Mouse (Mus musculus) CD4-positive, CD25-positive, alpha-beta regulatory T cell, adult 2 months (primary cell): Measurements from ENCODE around the gene Pbx3.

ENCODE experiments used
- DNase-seq: peaks from one replicate; pipeline ENCODE4 v3.0.0-alpha.2; 2012; ENCODE audit warnings: low read depth, low spot score

Gene Pbx3

DNA sequence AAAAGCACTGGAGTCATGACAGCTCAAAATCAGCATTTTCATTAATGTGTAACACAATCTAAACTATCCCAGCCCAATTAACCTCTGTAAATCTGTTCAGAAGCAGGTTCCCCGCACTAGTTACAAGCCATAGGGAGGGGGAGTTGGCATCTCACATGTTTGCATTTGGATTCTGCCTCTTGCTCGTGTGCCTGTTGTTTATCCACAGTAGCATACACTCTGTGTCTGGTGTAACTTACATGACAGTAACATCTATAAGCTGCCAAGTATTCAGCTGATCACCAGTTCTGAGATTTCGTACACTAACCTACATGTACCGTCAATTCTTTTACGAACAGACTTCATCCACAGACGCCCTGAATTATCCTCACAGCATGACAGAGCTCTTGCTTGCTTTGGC is 147.5 kb downstream of the Pbx3 start:
- no peak for DNase-seq

DNA sequence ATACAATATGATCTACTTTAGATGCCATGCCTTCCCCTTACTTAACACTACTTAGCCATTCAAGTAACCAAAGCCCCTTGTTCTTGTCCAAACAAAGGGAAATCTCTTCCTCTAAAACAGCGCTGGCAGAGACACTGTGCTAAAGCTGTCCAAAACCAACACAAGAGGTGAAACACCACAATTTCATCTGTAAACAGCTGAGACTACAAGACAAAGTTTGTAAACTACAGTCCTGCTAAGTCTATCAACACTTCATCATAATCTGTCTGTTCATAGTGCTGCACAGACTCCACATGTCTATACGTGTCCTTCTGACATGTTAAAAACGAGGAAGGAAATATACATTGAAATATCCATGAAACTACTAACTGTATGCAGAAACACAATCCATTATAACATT is 151.5 kb downstream of the Pbx3 start:
- DNase-seq = no peak

DNA sequence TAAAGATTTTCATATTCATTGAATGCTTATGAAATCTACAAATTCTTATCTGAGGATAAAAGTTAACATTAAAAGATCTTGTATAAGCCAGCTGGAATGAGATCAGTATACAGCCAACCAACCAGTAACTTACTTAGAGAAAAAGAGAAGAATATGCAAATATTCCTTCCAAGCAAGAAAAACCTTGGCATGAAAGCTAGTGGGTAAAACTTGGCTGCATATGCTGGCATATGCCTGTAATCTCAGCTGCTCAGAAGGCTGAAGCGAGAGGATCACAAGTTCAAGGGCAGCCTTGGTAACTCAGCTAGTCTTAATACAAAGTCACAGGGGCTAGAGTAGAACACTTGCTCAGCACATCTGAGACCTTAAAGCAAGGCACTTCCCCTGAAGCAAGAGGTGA is 153.8 kb downstream of the Pbx3 start:
- no peak for DNase-seq

DNA sequence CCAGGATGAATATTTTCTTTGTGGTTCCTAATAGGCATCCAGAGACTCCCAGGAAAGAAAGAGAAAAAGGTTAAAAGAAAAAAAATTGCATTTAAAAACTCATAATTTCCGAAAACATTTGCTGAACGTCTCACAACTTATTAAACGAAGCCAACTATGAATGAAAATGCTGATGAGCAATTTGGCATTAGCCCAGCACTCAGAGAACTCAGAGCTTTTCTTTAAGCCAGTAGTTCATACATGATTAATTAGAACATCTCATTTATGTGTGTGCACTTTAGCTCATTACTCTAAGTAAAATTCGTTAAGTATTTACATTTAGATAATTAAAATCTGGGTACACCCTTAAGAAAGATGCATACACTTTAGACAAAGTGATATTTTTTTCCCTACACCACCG is 155.3 kb downstream of the Pbx3 start:
- no peak for DNase-seq

DNA sequence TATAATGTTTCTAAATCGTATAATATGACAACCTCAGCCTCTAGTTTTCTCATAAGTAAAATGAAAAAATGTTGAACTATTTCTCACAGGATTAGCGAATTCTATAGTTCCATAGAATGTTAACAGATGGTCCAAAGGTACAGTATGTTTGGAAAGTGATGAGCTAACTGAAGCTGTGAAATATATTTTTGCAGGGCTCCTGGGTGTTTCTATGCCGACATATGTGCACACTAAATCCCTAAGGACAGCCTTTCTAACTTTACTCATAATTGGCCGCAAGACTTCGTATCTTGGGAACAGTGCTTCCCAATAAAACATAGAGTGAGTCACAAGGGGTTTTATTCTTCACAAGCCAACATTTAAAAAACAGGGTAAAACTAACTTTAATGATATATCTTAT is 157.4 kb downstream of the Pbx3 start:
- no peak for DNase-seq

DNA sequence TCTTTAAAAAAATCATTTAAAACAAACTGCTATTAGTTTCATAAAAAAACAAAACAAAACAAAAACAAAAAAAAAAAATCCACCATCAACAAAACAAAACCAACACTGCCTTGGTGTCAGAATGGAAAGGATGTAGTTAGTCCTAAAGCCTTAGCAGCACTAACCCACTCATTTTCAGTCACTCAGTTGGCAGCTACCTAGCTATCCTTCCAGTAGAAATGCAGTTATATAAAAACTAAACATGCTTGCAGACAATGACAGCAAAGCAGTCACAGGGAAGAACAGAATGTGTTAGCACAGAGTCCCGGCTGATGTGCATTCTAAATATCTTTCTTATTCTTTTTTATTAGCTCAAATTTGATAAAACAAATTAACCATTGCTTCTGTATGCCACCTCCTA is 160.5 kb downstream of the Pbx3 start:
- no peak for DNase-seq

DNA sequence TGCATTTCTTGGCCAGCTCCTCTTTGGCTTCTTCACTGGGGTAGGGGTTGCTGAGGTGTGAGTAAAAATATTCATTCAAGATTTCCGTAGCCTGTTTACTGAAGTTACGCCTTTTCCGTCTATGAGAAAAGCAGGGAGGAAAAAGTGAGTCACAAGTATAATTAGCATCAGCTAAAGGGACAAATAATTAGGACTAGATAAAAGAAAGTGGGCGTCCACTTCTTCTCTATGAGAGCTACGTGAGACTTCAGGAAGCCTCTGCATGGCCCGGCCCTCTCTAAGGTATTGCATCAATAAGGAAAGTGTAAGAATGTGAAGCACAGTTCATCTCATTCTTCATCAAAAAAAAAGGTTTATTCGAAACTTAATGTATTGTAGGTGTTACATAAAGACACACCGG is 168.1 kb downstream of the Pbx3 start:
- DNase-seq = peak; percentile 54

DNA sequence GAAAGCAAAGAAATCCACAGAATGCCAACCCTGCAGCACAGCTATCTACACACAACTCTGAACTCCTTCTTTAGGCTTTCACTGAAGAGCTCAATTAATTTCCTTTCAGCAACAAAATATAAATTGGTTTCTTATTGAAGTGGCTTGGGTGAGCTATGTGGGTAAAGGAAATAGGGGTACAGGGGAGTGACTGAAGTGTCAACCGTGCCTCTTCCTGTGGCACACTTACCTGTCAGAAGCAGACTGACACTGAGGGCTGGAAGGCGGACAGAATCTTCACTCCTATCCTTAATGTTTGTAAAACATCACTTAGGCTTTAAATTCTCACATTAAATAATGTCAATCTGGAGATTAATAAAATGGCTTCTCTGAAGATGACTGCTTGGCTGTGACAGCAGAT is 168.6 kb downstream of the Pbx3 start:
- DNase-seq = peak; percentile 9

DNA sequence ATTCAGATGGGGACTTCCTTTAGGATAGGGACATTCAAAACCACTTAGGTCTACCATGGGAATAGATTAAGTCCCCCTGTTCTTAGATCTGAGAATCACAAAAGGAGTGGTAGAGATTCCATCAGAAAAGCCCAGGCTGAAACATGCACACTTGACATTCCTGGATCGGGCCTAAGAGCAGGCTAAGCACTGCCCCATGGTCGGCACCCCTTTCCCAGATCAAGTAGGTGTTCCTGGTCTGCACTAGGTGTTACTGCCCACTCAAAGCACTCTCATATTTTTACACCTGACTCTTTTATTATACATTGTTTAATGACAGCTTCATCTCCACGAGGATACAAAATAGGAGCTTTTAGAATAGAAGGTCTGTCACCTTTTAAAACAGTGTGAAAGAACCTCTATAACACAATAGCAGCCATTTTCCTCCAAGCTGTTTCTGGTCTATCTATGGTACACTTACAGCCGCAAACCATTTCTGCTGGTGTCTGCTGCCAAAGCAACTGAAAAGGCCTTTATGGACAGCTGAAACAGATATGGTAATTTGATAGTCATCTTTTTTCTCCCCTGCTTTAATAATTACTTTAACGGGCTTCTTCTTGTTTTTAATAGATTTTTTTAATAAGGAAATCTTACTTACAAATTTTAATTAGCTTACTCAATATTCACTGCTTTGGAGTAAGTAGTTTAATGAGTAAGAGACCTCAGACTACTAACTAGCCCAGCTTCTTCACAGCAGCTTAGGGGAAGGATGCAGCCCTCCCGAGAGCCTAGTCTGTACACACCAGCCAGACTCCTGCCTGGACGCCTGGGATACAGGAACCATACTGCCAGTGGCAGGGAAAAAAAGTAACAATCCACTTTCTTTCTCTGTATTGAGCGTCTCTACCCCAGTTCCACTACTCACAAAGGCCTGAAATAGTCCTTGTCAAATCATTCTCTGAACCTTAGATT is 178.8 kb downstream of the Pbx3 start:
- DNase-seq = no peak

DNA sequence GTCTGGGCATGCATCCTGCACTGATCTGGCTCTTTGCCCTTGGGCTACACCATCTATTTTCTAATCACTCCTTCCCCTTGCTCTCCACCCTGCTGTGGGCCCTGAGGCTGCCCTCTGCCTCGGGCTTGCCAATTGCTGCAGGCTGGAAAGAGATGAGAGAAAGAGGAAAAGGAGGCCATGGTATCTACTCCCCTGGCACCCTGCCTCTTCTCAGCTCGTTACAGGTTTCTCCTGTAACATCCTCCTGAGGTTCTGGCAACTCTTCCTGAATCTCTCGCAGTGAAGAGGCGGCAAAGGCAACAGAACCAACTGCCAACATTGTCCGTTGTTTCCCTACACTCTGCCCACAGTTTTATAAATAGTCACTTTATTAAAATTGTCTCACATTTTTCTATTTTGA is 179.7 kb downstream of the Pbx3 start:
- no peak for DNase-seq

DNA sequence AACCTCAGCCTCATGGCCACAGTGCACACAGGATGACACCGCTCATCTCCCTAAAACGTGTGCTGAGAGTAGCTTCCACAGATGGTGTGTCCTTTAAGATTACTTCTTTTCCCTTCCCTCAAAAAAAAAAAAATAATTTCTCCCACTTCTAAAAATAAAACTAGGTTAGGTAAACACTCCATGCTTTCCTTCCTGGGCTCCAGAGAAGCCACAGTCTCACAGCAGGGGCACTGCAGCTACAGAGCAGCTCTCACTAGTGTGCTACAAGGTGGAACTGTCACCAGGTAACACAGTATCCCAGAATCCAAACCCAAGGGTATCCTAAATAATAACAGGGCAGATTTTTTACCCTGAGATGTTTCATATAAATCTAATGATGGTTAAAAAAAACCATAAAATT is 185.6 kb downstream of the Pbx3 start:
- DNase-seq = no peak

DNA sequence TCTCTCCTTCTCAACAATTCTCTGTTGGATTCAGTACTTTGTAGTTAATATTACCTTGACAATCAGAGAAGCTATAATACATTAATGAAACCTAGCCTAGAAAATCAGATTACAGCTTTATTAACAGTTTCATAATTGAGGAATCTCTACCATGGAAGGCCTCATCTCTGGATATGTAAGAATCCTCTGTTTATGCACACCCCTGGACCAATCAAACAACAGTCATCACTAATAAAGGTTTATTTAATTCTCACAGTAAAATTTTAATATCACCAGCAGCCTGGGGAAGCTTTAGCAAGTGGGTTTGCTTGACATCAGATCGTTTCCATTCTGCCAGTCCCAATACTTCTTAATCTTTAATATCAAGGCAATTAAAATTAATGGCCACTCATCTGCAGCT is 191.3 kb downstream of the Pbx3 start:
- no peak for DNase-seq

DNA sequence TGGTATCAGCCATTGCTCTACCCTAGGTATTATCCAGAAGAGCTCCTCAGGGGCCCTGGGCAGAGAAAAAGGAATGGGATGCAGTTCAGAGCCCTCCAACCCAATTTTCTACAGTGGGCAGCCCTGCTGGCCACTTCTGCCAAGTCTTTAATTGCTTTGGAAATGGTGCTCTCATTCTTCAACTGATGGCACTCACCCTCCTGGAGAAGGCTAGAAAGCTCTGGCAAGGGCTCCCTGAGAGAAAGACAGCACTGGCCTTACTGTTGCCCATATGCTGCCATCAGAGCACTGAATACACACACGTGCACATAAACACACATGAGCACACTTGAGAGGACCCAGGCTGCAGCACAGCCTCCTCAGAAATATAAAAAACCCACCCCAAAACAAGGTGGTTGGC is 193.6 kb downstream of the Pbx3 start:
- DNase-seq = no peak

DNA sequence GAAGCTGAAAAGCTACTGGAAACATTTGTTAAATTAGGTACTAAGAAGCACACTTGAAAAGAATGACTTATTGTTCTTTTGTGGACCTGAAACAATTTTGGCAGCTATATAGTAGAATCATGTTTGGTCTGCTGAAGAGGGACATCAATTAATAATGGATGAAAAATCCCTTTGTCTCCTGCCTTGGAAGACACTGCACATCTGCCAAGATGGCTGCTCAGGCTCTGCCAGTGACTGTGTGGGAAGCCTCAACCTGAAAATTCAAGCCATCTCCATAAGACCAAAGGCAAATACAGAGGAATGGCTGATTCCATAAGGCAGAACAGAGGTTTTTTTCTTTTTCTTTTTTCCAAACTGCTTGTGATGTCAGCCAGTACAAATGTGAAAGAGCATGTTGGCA is 194.3 kb downstream of the Pbx3 start:
- no peak for DNase-seq

DNA sequence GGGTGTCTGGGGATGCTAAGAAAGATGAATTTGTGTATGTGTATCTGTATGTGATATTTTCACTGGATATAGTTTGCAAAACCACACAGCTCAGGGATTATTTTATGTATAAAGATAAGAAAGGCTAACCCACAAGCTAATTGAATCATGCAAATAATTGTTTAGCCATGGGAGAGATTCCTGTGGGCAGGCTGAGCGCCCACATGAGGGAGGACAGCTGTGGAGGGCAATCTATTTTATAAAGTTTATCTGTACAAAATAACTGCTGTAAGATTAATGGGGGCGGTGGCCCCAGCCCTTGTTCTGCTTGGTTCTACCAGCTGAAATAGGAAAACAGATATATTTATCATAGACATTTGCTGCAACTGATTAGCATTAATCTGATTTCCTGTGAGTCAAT is 202.5 kb downstream of the Pbx3 start:
- DNase-seq = no peak

DNA sequence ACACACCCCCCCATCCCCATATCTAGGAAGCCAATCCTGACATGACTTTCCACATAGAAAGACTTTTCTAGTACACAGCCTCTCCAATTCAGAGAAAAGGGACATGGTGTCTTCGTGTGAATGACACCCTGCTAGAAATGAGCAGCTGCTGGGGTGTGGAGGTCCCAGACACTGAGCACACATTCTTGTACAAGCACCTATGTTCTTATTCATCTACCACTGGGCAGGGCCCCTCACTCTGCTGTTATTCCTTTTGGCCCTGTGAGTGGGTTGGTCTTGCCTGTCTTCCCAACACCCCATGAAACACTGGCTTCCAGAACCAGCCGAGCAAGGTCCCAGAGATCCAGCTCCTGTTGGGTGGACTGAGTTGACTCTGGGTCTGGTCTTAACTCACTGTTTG is 203.3 kb downstream of the Pbx3 start:
- DNase-seq = no peak

DNA sequence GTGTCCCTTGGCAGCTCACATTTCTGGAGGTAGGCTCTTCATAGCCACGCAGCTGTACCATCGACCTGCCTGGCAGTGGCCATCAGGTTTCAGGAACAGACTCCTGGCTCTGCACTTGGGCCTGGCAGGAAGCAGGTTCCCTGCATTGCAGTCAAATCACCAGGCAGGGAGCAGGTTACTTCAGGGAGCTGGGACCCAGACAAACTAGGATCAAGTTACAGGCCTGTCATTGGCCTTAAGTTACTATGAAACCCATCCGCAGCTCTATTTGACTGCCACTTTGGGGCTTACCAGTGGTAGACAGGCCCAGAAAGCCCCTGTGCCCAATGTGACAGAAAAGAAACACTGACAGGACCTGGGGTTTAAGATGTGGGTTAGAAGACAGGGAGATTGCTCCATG is 204.8 kb downstream of the Pbx3 start:
- DNase-seq = no peak

DNA sequence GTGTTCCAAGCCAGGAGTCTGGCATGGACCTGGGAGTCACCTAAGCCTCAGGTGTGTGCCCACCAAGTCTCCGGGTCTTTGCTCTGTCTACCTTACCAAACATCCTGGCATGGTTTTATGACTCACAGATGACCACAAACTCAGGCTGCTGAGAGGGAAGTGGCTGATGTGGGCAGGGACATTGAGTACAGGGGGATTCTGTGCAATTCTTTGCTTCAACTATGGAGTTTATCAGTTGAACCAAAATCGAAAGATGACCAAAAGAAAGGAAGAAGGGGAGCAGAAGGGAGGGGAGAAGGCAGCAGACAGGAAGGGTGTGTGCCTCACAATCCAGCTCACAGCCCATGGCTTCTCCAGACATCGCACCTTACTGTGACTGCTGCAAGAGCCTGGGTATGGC is 210.5 kb downstream of the Pbx3 start:
- no peak for DNase-seq

DNA sequence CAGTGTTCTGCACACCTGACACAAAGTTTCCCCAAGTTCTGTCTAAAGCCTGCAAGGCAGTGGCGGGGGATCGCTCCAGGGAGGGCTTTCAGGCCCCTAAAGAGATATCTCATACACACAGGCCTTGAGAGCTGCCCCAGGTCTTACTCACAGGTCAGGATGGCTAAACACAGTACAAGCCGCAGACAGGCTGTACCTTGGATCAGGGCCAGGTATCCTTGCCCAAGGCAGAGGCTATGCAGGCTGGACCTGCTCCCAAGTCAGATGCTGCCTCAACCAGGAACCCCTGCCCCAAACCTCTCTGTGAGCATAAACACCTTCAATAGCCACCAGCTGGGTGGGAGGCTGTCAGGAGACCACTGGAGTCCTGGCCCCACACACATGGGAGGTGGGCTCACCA is 215.2 kb downstream of the Pbx3 start:
- DNase-seq = no peak

DNA sequence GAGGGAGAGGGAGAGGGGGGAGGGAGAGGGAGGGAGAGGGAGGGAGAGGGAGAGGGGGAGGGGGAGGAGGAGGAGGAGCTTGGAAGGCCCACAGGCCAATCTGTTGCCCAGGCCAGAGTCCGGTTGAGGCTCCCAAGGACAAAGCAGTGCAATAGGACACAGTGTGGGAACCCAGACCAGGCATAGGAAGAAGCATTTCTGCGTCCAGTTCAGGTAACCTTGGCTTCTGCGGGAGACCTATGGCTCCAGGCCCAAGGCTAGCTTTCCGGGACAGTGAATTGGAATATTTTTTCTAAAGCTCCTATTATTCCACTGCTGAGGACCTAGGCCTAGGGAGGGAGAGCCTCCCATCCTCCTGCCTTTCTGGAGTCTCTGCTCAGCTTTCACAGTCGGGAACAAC is 218.1 kb downstream of the Pbx3 start:
- DNase-seq = no peak

DNA sequence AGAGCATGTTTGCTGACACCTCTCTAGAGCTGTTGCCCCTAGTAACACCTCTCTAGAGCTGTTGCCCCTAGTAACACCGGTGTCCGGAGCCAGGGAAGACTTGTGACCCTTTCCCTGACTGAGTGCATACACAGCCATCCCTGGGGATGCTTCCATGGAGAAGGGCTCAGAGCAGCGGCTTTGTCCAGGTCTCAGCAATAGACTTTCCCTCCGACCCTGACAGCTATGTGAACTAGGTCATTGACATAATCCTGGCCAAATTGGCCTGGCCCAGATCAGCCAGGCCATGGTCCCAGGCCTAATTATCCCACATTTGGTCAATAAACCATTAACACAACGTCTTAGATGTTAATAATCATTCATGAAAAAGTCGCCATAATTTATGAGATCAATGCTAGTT is 219.6 kb downstream of the Pbx3 start:
- no peak for DNase-seq

DNA sequence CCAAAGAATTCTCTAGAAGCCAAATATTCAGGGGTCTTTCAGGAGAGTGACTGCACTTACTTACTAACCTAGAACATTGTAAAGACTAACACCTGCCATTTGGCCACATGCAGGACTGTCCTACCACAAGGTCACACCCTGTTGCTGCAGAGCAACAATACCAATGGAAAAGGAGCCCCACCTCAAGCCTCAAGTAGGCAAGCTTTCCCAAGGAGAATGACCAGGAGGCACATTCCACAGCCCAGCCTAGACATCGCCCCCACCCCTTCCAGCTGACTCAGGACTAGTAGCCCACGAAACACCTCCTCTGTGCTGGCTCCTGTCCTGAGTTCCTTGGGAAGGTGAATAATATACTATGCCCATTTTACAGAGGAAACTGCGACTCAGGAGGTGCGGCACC is 222.4 kb downstream of the Pbx3 start:
- DNase-seq = no peak

DNA sequence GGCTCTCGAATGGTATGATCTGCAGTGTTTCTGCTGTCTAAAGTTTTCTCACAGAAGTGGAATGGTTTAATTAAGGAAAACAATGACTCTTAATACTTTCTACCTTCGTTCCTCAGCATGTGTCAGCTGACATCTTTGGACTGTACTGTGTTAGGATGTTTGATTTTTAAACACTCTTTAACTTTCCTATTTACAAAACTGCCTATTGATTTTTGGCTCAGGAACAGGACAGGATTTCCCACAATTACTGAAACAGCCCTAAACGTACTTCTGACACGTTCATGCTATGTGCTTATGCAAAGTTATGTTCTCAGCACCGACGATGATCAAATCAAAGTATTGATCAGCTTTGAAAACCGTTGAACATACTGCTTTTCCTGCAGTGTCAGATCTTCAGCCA is 224.7 kb downstream of the Pbx3 start:
- no peak for DNase-seq

DNA sequence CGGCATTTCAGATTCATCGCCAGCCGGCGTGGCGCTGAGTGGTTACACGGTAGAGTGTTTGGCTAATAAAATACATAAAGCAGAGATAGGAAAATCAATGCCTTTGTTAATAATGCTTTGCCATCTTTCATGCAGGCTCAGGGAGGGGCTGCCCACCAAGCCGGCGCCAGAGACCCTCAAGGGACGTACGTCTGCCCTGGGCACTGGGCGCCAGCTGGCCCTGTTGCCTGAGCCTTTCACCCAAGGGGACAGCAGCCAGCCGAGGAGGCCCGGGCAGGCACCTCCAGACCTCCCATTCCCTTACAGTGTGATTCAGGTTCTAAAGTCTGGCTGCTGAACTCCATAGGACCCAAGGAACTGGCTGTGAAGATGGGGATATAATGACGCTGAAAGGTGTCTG is 225.5 kb downstream of the Pbx3 start:
- no peak for DNase-seq
